Mouse (Mus musculus): ENCODE results near the gene Cnksr3.

- no peak for TF ChIP-seq EP300 (IDR thresholded peaks at IDR 0.05; ENCODE audit: low read depth in 1 of 2, low read length in 2 of 2)
- TF ChIP-seq POLR2A (IDR thresholded peaks at IDR 0.05; ENCODE audit: control insufficient read depth in 1 of 2, insufficient read depth in 1 of 2, low read depth in 1 of 2, low read length in 2 of 2, poor library complexity in 1 of 2): no peak
- no peak for TF ChIP-seq GATA1 (IDR thresholded peaks at IDR 0.05; ENCODE audit: low read depth, low read length)
- TF ChIP-seq RCOR1 (IDR thresholded peaks at IDR 0.05; ENCODE audit: low read depth, low read length): no peak
- no peak for TF ChIP-seq ZKSCAN1 (IDR thresholded peaks at IDR 0.05; ENCODE audit: low read depth, low read length)
- no peak for TF ChIP-seq E2F4 (IDR thresholded peaks at IDR 0.05; ENCODE audit: borderline replicate concordance, low read depth, low read length)
- TF ChIP-seq CTCF (IDR thresholded peaks at IDR 0.05 in 2 of 3, conservative IDR thresholded peaks at IDR 0.05 in 1 of 3; ENCODE audit: control insufficient read depth in 1 of 3, insufficient read depth in 1 of 3, low read depth in 2 of 3, low read length in 3 of 3, poor library complexity in 1 of 3, severe bottlenecking in 1 of 3): no peak
- no peak for TF ChIP-seq ZMIZ1 (IDR thresholded peaks at IDR 0.05; ENCODE audit: low read depth, low read length)
- TF ChIP-seq NRF1 (IDR thresholded peaks at IDR 0.05; ENCODE audit: insufficient read depth, low read depth, low read length, poor library complexity, severe bottlenecking): no peak
- TF ChIP-seq JUND (IDR thresholded peaks at IDR 0.05; ENCODE audit: low read depth, low read length): no peak
Observed at GRCm38 (mm10) chr10:7211696-7212482, at the start of gene Cnksr3.

All from MEL (cell line).